Mouse (Mus musculus) cortical plate, adult 2 months (tissue): ENCODE measurements around the gene Shroom1. TPM values are rescaled to one million over a fixed set of nuclear protein-coding genes. Genes with fewer than 3 reads are reported as not detected.

Experiments used
- H3K27ac ChIP-seq: fragments of 200-500 bp; 2 replicates; pipeline ENCODE4 v1.5.1; 2012; ENCODE audit warnings: low read length, control low read depth, inconsistent platforms; ENCODE audit not compliant: insufficient read depth
- H3K4me1 ChIP-seq: fragments of 200-500 bp; 2 replicates; pipeline ENCODE4 v1.6.1; 2011; ENCODE audit warnings: low read length; ENCODE audit not compliant: control insufficient read depth, insufficient read depth
- H3K4me3 ChIP-seq: fragments of 200-500 bp; 2 replicates; pipeline ENCODE4 v1.5.1; 2011; ENCODE audit warnings: mild to moderate bottlenecking, low read length, control low read depth; ENCODE audit not compliant: insufficient read depth
- CTCF ChIP-seq: fragments of 200-500 bp; IDR thresholded peaks from 2 replicates; pipeline ENCODE4 v1.5.1; 2011; ENCODE audit warnings: mild to moderate bottlenecking, control low read depth, low read length; ENCODE audit not compliant: insufficient read depth; ENCODE audit errors: extremely low read depth
- POLR2A ChIP-seq: fragments of 200-500 bp; IDR thresholded peaks from 2 replicates; pipeline ENCODE4 v1.6.1; 2011; ENCODE audit warnings: mild to moderate bottlenecking, low read length, control low read depth; ENCODE audit not compliant: insufficient read depth; ENCODE audit errors: extremely low read depth
- polyA plus RNA-seq: library from polyadenylated mRNA; depleted of rRNA; stranded (reverse); fragments of >200 nt; gene quantifications from 2 replicates; pipeline ENCODE4 v1.2.3, GENCODE M21; 2012

The Shroom1 gene
- polyA plus RNA-seq, 1 experiment, result 6.5 TPM

DNA sequence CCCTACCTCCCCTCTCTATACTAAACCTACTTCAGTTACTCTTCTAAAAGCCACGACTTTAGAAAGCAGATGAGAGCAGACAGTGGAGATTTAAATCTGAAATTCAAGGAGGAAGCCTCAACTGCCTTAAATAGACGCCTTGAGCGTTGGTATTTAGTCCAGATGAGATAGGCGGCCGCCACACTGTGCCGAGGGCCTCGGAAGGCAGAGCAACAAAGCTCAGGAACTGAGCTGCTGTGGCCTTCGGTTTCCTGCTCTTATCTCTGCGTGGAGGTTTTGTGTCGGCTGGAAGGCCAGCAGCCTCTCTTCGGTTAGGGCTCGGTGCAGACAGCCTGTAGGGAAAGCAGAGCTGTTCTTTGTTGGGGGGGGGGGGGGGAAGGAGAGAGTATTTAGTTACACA is 15.1 kb upstream of the Shroom1 start:
- Histone ChIP-seq H3K4me1 (no peaks in the 10 kb centered on the region), H3K4me3 (no peak overlapping the region), H3K27ac (no peak overlapping the region)
- no peak for TF ChIP-seq POLR2A
- TF ChIP-seq CTCF, result no peak

DNA sequence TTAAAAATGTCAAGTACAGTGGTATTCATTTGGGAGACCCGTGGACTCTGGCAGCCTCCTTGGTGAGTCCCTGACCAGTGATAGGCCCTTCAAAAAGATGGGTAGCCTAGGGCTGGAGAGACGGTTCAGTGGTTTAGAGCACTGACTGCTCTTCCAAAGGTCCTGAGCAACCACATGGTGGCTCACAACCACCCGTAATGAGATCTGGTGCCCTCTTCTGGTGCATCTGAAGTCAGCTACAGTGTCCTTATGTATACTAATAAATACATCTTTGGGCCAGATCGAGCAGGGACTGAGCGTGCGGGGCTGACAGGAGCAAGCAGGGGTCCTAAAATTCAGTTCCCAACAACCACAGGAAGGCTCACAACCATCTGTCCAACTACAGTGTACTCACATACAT is 13.1 kb upstream of the Shroom1 start:
- TF ChIP-seq CTCF (peak; percentile 43), POLR2A (no peak)
- no peak overlapping the region for H3K27ac ChIP-seq
- H3K4me1 ChIP-seq, result no peaks in the 10 kb centered on the region
- no peak overlapping the region for H3K4me3 ChIP-seq

DNA sequence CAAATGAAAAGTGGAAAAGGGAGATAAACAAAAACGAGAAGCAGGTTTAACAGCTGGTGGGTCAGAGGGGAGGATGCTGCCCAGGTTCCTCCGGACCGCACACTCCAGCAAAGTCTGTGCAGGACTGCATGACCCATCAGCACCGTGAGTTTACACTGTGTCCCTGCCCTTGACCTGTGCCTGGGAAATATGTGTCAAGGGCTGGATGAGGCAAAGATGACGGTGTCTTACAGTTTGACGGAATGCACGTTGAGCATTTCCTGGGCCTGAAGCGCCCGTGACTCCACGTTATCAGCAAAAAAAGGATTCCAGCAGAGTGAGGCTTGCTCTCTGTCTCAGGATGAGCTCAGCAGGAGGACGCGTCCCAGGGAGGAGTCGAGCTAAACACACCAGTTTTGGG is 11.4 kb upstream of the Shroom1 start:
- H3K4me3 ChIP-seq, result no peak overlapping the region
- H3K4me1 ChIP-seq, result no peaks in the 10 kb centered on the region
- no peak overlapping the region for H3K27ac ChIP-seq
- TF ChIP-seq POLR2A, result no peak
- no peak for TF ChIP-seq CTCF

DNA sequence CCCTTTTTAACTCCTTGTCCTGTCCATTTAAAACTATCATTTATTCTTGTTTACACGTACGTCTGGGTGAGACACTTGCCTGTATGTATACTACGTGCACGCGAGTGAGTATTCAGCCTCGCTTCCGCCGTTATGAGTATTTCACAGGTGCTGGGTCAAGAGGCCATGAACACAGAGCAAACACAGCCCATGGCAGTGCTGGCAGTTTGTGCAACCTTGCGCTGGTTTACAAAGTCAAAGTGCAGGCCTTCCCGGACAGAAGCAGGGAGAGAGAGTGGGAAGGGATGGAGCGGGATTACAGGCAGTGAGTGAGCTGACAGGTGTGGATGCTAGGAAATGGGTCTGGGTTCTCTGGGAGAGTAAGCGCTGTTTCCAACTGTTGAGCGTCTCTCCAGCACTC is 10.8 kb upstream of the Shroom1 start:
- TF ChIP-seq POLR2A (no peak), CTCF (no peak)
- H3K4me1 ChIP-seq, result no peaks in the 10 kb centered on the region
- no peak overlapping the region for H3K27ac ChIP-seq
- H3K4me3 ChIP-seq, result no peak overlapping the region

DNA sequence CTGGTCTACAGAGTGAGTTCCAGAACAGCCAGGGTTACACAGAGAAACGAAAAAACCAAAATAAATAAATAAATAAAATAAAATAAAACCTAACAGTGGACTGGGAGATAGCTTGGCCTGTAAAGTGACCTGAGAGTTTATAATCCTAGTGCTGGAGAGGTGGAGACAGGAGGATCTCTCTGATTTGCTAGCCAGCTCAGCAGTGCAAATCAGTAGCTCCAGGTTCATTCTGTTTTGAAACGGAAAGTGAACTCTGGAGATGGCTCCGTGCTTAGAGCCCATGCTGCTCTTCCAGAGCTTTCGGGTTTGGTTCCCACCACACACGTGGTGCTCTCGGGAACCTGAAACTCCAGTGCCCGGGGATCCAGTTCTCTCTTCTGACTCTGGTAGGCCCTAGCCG is 9.0 kb upstream of the Shroom1 start:
- TF ChIP-seq POLR2A, result no peak
- TF ChIP-seq CTCF, result no peak
- Histone ChIP-seq H3K27ac (no peak overlapping the region), H3K4me1 (no peaks in the 10 kb centered on the region), H3K4me3 (no peak overlapping the region)

DNA sequence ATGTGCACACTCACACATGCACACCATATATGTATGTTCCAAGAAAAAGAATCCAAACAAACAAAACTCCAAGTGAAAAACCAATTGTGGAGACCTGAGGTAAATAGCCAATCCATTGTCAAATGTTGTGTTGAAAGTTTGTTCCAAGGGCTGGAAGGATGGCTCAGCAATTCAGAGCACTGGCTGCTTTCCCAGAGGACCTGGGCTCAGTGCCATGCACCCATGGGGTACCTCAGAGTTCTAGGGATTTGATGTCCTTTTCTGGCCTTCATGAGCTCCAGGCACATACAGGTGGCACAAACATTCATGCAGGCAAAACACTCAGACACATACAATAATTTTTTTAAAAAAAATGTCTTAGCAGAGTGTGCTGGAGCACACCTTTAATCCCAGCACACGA is 8.5 kb upstream of the Shroom1 start:
- Histone ChIP-seq H3K4me1 (no peaks in the 10 kb centered on the region), H3K4me3 (no peak overlapping the region), H3K27ac (no peak overlapping the region)
- TF ChIP-seq POLR2A (no peak), CTCF (no peak)

DNA sequence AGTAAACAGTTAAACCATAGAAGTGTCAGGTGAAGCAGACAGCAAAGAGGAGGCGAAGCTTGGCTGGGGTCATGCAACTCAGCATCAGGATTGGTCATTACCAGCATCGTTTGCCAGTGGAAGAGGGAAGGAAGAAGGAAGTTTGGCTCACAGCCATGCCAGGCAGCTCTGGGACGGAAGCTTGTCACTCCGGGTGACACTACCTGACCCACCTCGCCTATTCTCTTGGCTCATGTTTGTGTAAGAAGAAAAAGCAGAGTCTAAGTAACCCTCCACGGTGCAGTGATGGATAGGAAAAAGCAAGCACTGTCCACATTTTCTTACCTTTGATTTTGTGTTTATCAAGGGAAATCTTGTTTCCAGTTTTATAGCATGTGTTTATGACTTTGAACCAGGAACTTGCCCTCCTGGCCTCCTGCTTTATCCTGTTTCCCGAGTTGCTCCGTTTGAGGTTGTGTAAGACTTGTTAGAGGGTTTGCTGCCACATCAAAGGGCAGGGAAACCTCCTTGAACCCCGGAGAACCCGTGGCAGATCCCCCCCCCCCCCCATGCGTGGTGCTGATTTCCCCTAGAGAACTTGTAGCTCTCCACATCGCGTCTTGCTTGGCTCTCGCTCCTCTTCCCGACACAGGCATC is 6.8 kb upstream of the Shroom1 start:
- Histone ChIP-seq H3K4me1 (no peaks in the 10 kb centered on the region), H3K4me3 (no peak overlapping the region), H3K27ac (no peak overlapping the region)
- TF ChIP-seq CTCF (no peak), POLR2A (no peak)

DNA sequence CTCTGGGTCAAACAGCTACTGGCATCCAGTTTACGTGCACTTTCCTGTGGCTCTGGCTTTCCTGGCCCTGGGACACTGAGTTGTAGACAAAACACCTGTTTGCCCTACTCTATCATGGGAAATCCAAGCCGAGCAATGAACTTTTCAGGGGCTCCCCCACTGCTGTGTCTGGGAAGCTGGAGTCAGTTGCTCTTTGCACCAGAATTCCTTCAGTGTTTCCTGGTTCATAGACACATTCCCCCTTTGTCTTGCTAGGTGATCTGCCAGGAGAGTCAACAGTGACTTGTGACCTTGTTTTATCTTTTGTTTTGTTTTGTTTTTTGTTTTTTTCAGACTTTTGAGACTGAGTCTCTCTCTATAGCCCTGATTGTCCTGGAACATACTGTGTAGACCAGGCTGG is 5.6 kb upstream of the Shroom1 start:
- Histone ChIP-seq H3K4me1 (no peaks in the 10 kb centered on the region), H3K4me3 (no peak overlapping the region), H3K27ac (no peak overlapping the region)
- TF ChIP-seq CTCF (no peak), POLR2A (no peak)

DNA sequence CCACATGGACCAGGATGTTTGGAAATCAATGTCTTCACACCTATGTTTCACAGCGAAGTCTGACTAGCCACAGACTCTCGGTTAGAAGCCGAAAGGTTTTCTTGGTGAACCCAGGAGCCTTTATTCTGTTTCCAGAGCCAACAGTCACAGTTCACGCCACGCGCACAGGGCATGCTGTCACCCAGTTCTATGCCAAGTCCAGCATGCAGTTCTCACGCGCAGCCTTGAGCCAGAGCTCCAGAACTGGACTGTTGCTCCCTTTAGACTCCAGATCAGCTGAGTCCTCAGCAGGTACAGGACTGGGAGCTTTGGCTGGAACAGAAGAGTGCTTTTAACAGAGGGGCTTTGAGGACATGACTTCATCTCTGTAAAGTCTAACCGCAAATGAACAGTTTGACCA is 4.6 kb upstream of the Shroom1 start:
- H3K4me1 ChIP-seq, result no peaks in the 10 kb centered on the region
- TF ChIP-seq CTCF (no peak), POLR2A (no peak)
- H3K4me3 ChIP-seq, result no peak overlapping the region
- no peak overlapping the region for H3K27ac ChIP-seq

DNA sequence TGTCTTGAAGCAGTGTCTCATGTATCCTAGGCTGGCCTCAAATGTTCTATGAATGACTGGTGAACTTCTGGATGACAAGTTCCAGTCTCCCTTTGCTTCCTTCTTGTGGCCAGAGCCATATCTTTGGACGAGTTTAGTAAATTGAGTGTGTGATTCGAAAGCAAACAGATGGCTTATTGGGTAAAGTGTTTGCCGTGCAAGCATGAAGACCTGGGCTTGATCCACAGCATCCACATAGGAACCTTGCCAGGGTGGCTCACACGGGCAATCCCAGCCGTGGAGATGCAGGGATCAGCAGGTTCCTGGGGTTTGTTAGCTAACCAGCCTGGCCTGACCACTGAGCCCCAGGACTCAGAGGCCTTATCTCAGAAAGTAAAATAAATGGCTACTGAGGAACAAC is 4.0 kb upstream of the Shroom1 start:
- TF ChIP-seq CTCF (no peak), POLR2A (no peak)
- Histone ChIP-seq H3K27ac (no peak overlapping the region), H3K4me3 (no peak overlapping the region), H3K4me1 (no peaks in the 10 kb centered on the region)
